Mouse (Mus musculus): ENCODE measurements around the gene Hoxd10. TPM values are rescaled to one million over a fixed set of nuclear protein-coding genes. Genes with fewer than 3 reads are reported as not detected.

The Hoxd10 gene
- polyA plus RNA-seq, 1 experiment from 2014 or later, result not detected

- no peaks in the 10 kb centered on the region for H3K9me3 ChIP-seq (ENCODE audit: control insufficient read depth, low read length)
- WGBS, result 8% methylated on average over 8 of the region's 8 CpGs
- no peak overlapping the region for H3K9ac ChIP-seq (ENCODE audit: low read depth, low read length)
- no peak overlapping the region for H3K27ac ChIP-seq (ENCODE audit: low read depth, low read length)
- H3K36me3 ChIP-seq (ENCODE audit: control insufficient read depth, insufficient read depth, low read length), result no peaks in the 10 kb centered on the region
- ATAC-seq (ENCODE audit: low FRiP score), result no peak
- peaks cover 86% of the 10 kb centered on the region for H3K27me3 ChIP-seq (ENCODE audit: control insufficient read depth, insufficient read depth, low read length)
- no peak overlapping the region for H3K4me3 ChIP-seq (ENCODE audit: low read depth, low read length)
- H3K4me2 ChIP-seq (replicated peaks; ENCODE audit: low read depth, low read length), result no peak overlapping the region
- DNase-seq (ENCODE audit: low spot score), result no peak
- H3K4me1 ChIP-seq (replicated peaks; ENCODE audit: control insufficient read depth, insufficient read depth, low read length), result 0 out of 2 replicates have a peak, but pooled peaks cover 4% of the 10 kb centered on the region
These were observed 1.4 kb upstream of the Hoxd10 start for GRCm38 (mm10) chr2:74690338-74690716.

- DNase-seq (ENCODE audit: low spot score), result no peak
- no peaks in the 10 kb centered on the region for H3K36me3 ChIP-seq (ENCODE audit: control insufficient read depth, insufficient read depth, low read length)
- no peak overlapping the region for H3K4me2 ChIP-seq (replicated peaks; ENCODE audit: low read depth, low read length)
- ATAC-seq (ENCODE audit: low FRiP score), result no peak
- no peak overlapping the region for H3K4me3 ChIP-seq (ENCODE audit: low read depth, low read length)
- H3K9ac ChIP-seq (ENCODE audit: low read depth, low read length), result no peak overlapping the region
- no peaks in the 10 kb centered on the region for H3K9me3 ChIP-seq (ENCODE audit: control insufficient read depth, low read length)
- WGBS, result 5% methylated on average over 35 of the region's 35 CpGs
- no peak overlapping the region for H3K27ac ChIP-seq (ENCODE audit: low read depth, low read length)
- H3K4me1 ChIP-seq (replicated peaks; ENCODE audit: control insufficient read depth, insufficient read depth, low read length), result 0 out of 2 replicates have a peak, but pooled peaks cover 4% of the 10 kb centered on the region
- H3K27me3 ChIP-seq (ENCODE audit: control insufficient read depth, insufficient read depth, low read length), result peaks cover 91% of the 10 kb centered on the region
These were observed 477 bp downstream of the Hoxd10 start for GRCm38 (mm10) chr2:74691995-74692807.

- ATAC-seq (ENCODE audit: low FRiP score) (no peak), DNase-seq (ENCODE audit: low spot score) (no peak)
- Histone ChIP-seq H3K36me3 (ENCODE audit: control insufficient read depth, insufficient read depth, low read length) (no peaks in the 10 kb centered on the region), H3K9me3 (ENCODE audit: control insufficient read depth, low read length) (no peaks in the 10 kb centered on the region), H3K4me1 (replicated peaks; ENCODE audit: control insufficient read depth, insufficient read depth, low read length) (peaks cover 5% of the 10 kb centered on the region; the same call in 1 of the 2 replicates), H3K27me3 (ENCODE audit: control insufficient read depth, insufficient read depth, low read length) (peaks cover 91% of the 10 kb centered on the region), H3K4me2 (replicated peaks; ENCODE audit: low read depth, low read length) (no peak overlapping the region), H3K4me3 (ENCODE audit: low read depth, low read length) (no peak overlapping the region), H3K9ac (ENCODE audit: low read depth, low read length) (no peak overlapping the region), H3K27ac (ENCODE audit: low read depth, low read length) (no peak overlapping the region)
- WGBS, result 2% methylated on average over 20 of the region's 20 CpGs
These were observed 1.2 kb downstream of the Hoxd10 start for GRCm38 (mm10) chr2:74692808-74693431.

- no peak for DNase-seq (ENCODE audit: low spot score)
- H3K27me3 ChIP-seq (ENCODE audit: control insufficient read depth, insufficient read depth, low read length), result peaks cover 93% of the 10 kb centered on the region
- no peaks in the 10 kb centered on the region for H3K36me3 ChIP-seq (ENCODE audit: control insufficient read depth, insufficient read depth, low read length)
- no peak overlapping the region for H3K27ac ChIP-seq (ENCODE audit: low read depth, low read length)
- WGBS, result 6% methylated on average over 4 of the region's 4 CpGs
- ATAC-seq (ENCODE audit: low FRiP score), result no peak
- no peaks in the 10 kb centered on the region for H3K9me3 ChIP-seq (ENCODE audit: control insufficient read depth, low read length)
- H3K4me3 ChIP-seq (ENCODE audit: low read depth, low read length), result no peak overlapping the region
- H3K9ac ChIP-seq (ENCODE audit: low read depth, low read length), result no peak overlapping the region
- H3K4me2 ChIP-seq (replicated peaks; ENCODE audit: low read depth, low read length), result no peak overlapping the region
- H3K4me1 ChIP-seq (replicated peaks; ENCODE audit: control insufficient read depth, insufficient read depth, low read length), result peaks cover 9% of the 10 kb centered on the region
These were observed 1.7 kb downstream of the Hoxd10 start for GRCm38 (mm10) chr2:74693432-74693827.

GRCm38 (mm10) chr2:74694066-74694465, 2.3 kb downstream of the Hoxd10 start:
- Histone ChIP-seq H3K27me3 (ENCODE audit: control insufficient read depth, insufficient read depth, low read length) (peaks cover 95% of the 10 kb centered on the region), H3K36me3 (ENCODE audit: control insufficient read depth, insufficient read depth, low read length) (no peaks in the 10 kb centered on the region), H3K9ac (ENCODE audit: low read depth, low read length) (no peak overlapping the region), H3K27ac (ENCODE audit: low read depth, low read length) (no peak overlapping the region), H3K4me3 (ENCODE audit: low read depth, low read length) (no peak overlapping the region), H3K9me3 (ENCODE audit: control insufficient read depth, low read length) (no peaks in the 10 kb centered on the region), H3K4me2 (replicated peaks; ENCODE audit: low read depth, low read length) (no peak overlapping the region), H3K4me1 (replicated peaks; ENCODE audit: control insufficient read depth, insufficient read depth, low read length) (peaks cover 10% of the 10 kb centered on the region)
- DNase-seq (ENCODE audit: low spot score) (no peak), ATAC-seq (ENCODE audit: low FRiP score) (no peak)
- WGBS, result 1% methylated on average over 16 of the region's 16 CpGs

- no peak overlapping the region for H3K4me2 ChIP-seq (replicated peaks; ENCODE audit: low read depth, low read length)
- no peaks in the 10 kb centered on the region for H3K9me3 ChIP-seq (ENCODE audit: control insufficient read depth, low read length)
- 23% methylated on average over 1 of the region's 1 CpGs for WGBS
- no peak overlapping the region for H3K4me3 ChIP-seq (ENCODE audit: low read depth, low read length)
- H3K27me3 ChIP-seq (ENCODE audit: control insufficient read depth, insufficient read depth, low read length), result peaks cover 96% of the 10 kb centered on the region
- no peak overlapping the region for H3K27ac ChIP-seq (ENCODE audit: low read depth, low read length)
- H3K4me1 ChIP-seq (replicated peaks; ENCODE audit: control insufficient read depth, insufficient read depth, low read length), result peaks cover 10% of the 10 kb centered on the region
- DNase-seq (ENCODE audit: low spot score) (no peak), ATAC-seq (ENCODE audit: low FRiP score) (no peak)
- H3K36me3 ChIP-seq (ENCODE audit: control insufficient read depth, insufficient read depth, low read length), result no peaks in the 10 kb centered on the region
- H3K9ac ChIP-seq (ENCODE audit: low read depth, low read length), result no peak overlapping the region
These were observed 3.7 kb downstream of the Hoxd10 start for GRCm38 (mm10) chr2:74695383-74695782.

- Histone ChIP-seq H3K4me2 (replicated peaks; ENCODE audit: low read depth, low read length) (no peak overlapping the region), H3K4me3 (ENCODE audit: low read depth, low read length) (no peak overlapping the region), H3K27me3 (ENCODE audit: control insufficient read depth, insufficient read depth, low read length) (peaks cover 100% of the 10 kb centered on the region), H3K27ac (ENCODE audit: low read depth, low read length) (no peak overlapping the region), H3K4me1 (replicated peaks; ENCODE audit: control insufficient read depth, insufficient read depth, low read length) (peaks cover 10% of the 10 kb centered on the region), H3K9ac (ENCODE audit: low read depth, low read length) (no peak overlapping the region), H3K9me3 (ENCODE audit: control insufficient read depth, low read length) (no peaks in the 10 kb centered on the region), H3K36me3 (ENCODE audit: control insufficient read depth, insufficient read depth, low read length) (no peaks in the 10 kb centered on the region)
- 5% methylated on average over 7 of the region's 7 CpGs for WGBS
- DNase-seq (ENCODE audit: low spot score) (no peak), ATAC-seq (ENCODE audit: low FRiP score) (no peak)
These were observed 4.2 kb downstream of the Hoxd10 start for GRCm38 (mm10) chr2:74695813-74696430.

- 2% methylated on average over 34 of the region's 34 CpGs for WGBS
- H3K27ac ChIP-seq (ENCODE audit: low read depth, low read length), result no peak overlapping the region
These were observed 5.0 kb downstream of the Hoxd10 start for GRCm38 (mm10) chr2:74696442-74697335.

More at GRCm38 (mm10) chr2:74696442-74697335, 5.0 kb downstream of the Hoxd10 start:
- no peak for ATAC-seq (ENCODE audit: low FRiP score)
- Histone ChIP-seq H3K36me3 (ENCODE audit: control insufficient read depth, insufficient read depth, low read length) (no peaks in the 10 kb centered on the region), H3K9me3 (ENCODE audit: control insufficient read depth, low read length) (no peaks in the 10 kb centered on the region), H3K9ac (ENCODE audit: low read depth, low read length) (no peak overlapping the region), H3K4me1 (replicated peaks; ENCODE audit: control insufficient read depth, insufficient read depth, low read length) (peaks cover 10% of the 10 kb centered on the region), H3K4me2 (replicated peaks; ENCODE audit: low read depth, low read length) (no peak overlapping the region), H3K27me3 (ENCODE audit: control insufficient read depth, insufficient read depth, low read length) (peaks cover 98% of the 10 kb centered on the region), H3K4me3 (ENCODE audit: low read depth, low read length) (no peak overlapping the region)
- no peak for DNase-seq (ENCODE audit: low spot score)

All from hindbrain, embryonic 11.5 days (tissue).